ENCODE assay signal across 10 mouse cellular contexts in the genomic region with DNA sequence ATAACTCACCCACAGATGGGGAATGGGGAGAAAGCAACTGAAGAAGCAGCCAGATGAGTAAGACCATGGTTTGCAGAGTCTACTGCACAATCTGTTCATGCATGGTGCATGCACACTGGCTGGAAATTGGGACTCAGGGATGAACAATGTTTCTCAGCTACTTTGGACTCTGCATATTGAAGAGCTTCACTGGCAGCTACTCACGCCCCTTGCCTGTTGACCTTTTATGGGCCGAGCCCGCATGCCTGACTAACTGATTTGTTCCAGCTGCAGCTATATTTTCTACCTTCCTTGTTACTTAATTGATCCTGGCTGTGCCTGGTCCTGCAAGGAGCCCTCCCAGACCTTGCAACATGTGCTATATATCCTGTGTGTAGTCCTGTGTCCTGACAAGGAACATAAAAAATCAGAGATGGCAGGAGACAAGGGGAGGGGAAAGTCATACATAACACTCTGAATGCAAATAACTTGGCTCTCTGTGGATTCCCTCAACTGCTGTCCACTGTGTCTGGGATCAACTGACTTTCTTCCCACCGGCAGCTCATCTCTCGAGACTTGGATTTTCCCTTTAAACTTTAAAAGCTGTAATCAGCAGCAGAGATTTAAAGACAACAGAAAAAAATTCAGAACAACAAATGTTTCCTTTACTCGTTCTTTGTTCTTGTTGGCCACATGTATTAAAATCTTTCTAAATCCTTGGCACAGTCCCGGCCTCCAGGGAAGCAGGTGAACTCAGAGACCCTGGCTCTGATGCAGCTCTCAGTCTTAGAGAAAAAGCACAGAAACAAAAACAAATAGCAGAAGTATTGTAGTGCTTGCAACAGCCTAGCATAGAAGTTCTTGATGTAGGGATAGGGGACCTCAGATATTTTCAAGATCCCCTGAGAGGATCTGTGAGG.
DNase-seq lines count a peak whose midpoint lies in the region; ATAC-seq and TF ChIP-seq lines count a peak whose summit lies in the region.
"Had no signal": no experiment of that assay in that cellular context is flagged by ENCODE, and none has a peak within 500 bp of the region (broad histone marks: within the 10 kb centered on the region; RNA-seq: fewer than 3 reads in every experiment).

No protein-coding gene starts in this region.

- H3K4me1 ChIP-seq in hindbrain, embryonic 11.5 days (replicated peaks; ENCODE audit: control insufficient read depth, insufficient read depth, low read length): peaks cover 5% of the 10 kb centered on the region; the same call in 1 of the 2 replicates
- peaks cover 8% of the 10 kb centered on the region; the same call in 1 of the 2 replicates for H3K4me1 ChIP-seq in hindbrain, postnatal 0 days (ENCODE audit: insufficient read depth, low read length)
- peaks cover 25% of the 10 kb centered on the region for H3K4me1 ChIP-seq in embryonic facial prominence, embryonic 10.5 days
- H3K4me1 ChIP-seq in limb, embryonic 10.5 days: peaks cover 35% of the 10 kb centered on the region
- peaks cover 14% of the 10 kb centered on the region for H3K4me1 ChIP-seq in neural tube, embryonic 12.5 days
- H3K4me1 ChIP-seq in liver, embryonic 12.5 days: no peaks in the 10 kb centered on the region

- no peak for TF ChIP-seq CTCF in hindbrain, postnatal 0 days (IDR thresholded peaks at IDR 0.05; ENCODE audit: low read depth)

- no peaks in the 10 kb centered on the region for H3K9me3 ChIP-seq in hindbrain, embryonic 11.5 days (ENCODE audit: control insufficient read depth, low read length)
- no peaks in the 10 kb centered on the region for H3K9me3 ChIP-seq in hindbrain, postnatal 0 days (ENCODE audit: low read length)
- H3K9me3 ChIP-seq in embryonic facial prominence, embryonic 10.5 days: no peaks in the 10 kb centered on the region
- no peaks in the 10 kb centered on the region for H3K9me3 ChIP-seq in limb, embryonic 10.5 days (replicated peaks)
- 0 out of 2 replicates have a peak, but pooled peaks cover 4% of the 10 kb centered on the region for H3K9me3 ChIP-seq in neural tube, embryonic 12.5 days
- no peaks in the 10 kb centered on the region for H3K9me3 ChIP-seq in liver, embryonic 12.5 days (replicated peaks)

- 29% methylated on average over 7 of the region's 7 CpGs for WGBS in hindbrain, embryonic 11.5 days
- WGBS in hindbrain, postnatal 0 days: 17% methylated on average over 7 of the region's 7 CpGs
- 28% methylated on average over 7 of the region's 7 CpGs for WGBS in embryonic facial prominence, embryonic 10.5 days
- 15% methylated on average over 7 of the region's 7 CpGs for WGBS in limb, embryonic 10.5 days
- WGBS in neural tube, embryonic 12.5 days: 13% methylated on average over 7 of the region's 7 CpGs
- WGBS in liver, embryonic 12.5 days (ENCODE audit: insufficient replicate concordance): 56% methylated on average over 7 of the region's 7 CpGs

- H3K4me3 ChIP-seq in hindbrain, embryonic 11.5 days (ENCODE audit: low read depth, low read length): no peak overlapping the region
- H3K4me3 ChIP-seq in hindbrain, postnatal 0 days (ENCODE audit: low read length): no peak overlapping the region
- no peak overlapping the region for H3K4me3 ChIP-seq in embryonic facial prominence, embryonic 10.5 days
- H3K4me3 ChIP-seq in limb, embryonic 10.5 days: no peak overlapping the region
- no peak overlapping the region for H3K4me3 ChIP-seq in neural tube, embryonic 12.5 days
- no peak overlapping the region for H3K4me3 ChIP-seq in liver, embryonic 12.5 days

- H3K9ac ChIP-seq in hindbrain, embryonic 11.5 days (ENCODE audit: low read depth, low read length): no peak overlapping the region
- H3K9ac ChIP-seq in hindbrain, postnatal 0 days (replicated peaks; ENCODE audit: low read length): no peak overlapping the region
- H3K9ac ChIP-seq in neural tube, embryonic 12.5 days: no peak overlapping the region
- H3K9ac ChIP-seq in liver, embryonic 12.5 days: no peak overlapping the region

- DNase-seq in hindbrain, embryonic 11.5 days (ENCODE audit: low spot score): peak; percentile 58
- no peak for DNase-seq in hindbrain, postnatal 0 days (ENCODE audit: low spot score)
- DNase-seq in embryonic facial prominence, embryonic 10.5 days (ENCODE audit: low spot score): peak; percentile 82
- DNase-seq in limb, embryonic 10.5 days (ENCODE audit: low spot score): peak; percentile 80
- no peak for DNase-seq in left cerebral cortex, adult 11 months (ENCODE audit: low spot score)
- DNase-seq in cerebellum, adult 8-10 months: no peak
- DNase-seq: adrenal gland, postnatal 25 days had no signal

- H3K4me2 ChIP-seq in hindbrain, embryonic 11.5 days (replicated peaks; ENCODE audit: low read depth, low read length): no peak overlapping the region
- H3K4me2 ChIP-seq in hindbrain, postnatal 0 days (ENCODE audit: low read depth, low read length): no peak overlapping the region
- H3K4me2 ChIP-seq in neural tube, embryonic 12.5 days (replicated peaks): 0 out of 2 replicates have a peak overlapping the region, but pooled peaks have one; percentile 17
- H3K4me2 ChIP-seq in liver, embryonic 12.5 days: no peak overlapping the region

- no peaks in the 10 kb centered on the region for H3K36me3 ChIP-seq in hindbrain, embryonic 11.5 days (ENCODE audit: control insufficient read depth, insufficient read depth, low read length)
- H3K36me3 ChIP-seq in hindbrain, postnatal 0 days (ENCODE audit: insufficient read depth, low read length): no peaks in the 10 kb centered on the region
- no peaks in the 10 kb centered on the region for H3K36me3 ChIP-seq in embryonic facial prominence, embryonic 10.5 days (replicated peaks)
- 0 out of 2 replicates have a peak, but pooled peaks cover 4% of the 10 kb centered on the region for H3K36me3 ChIP-seq in limb, embryonic 10.5 days
- no peaks in the 10 kb centered on the region for H3K36me3 ChIP-seq in neural tube, embryonic 12.5 days
- H3K36me3 ChIP-seq in liver, embryonic 12.5 days: no peaks in the 10 kb centered on the region

- peak; percentile 87 for ATAC-seq in hindbrain, embryonic 11.5 days (ENCODE audit: low FRiP score)
- ATAC-seq in hindbrain, postnatal 0 days: no peak
- peak; percentile 93 for ATAC-seq in neural tube, embryonic 12.5 days (ENCODE audit: low FRiP score, low read depth)
- no peak for ATAC-seq in liver, embryonic 12.5 days
- ATAC-seq: forebrain, embryonic 14.5 days had no signal

- H3K27ac ChIP-seq in hindbrain, embryonic 11.5 days (ENCODE audit: low read depth, low read length): no peak overlapping the region
- no peak overlapping the region for H3K27ac ChIP-seq in hindbrain, postnatal 0 days
- peak overlapping the region; percentile 82 for H3K27ac ChIP-seq in embryonic facial prominence, embryonic 10.5 days (replicated peaks)
- H3K27ac ChIP-seq in limb, embryonic 10.5 days: peak overlapping the region; percentile 85
- H3K27ac ChIP-seq in neural tube, embryonic 12.5 days: no peak overlapping the region
- H3K27ac ChIP-seq in liver, embryonic 12.5 days: no peak overlapping the region

- H3K27me3 ChIP-seq in hindbrain, embryonic 11.5 days (ENCODE audit: control insufficient read depth, insufficient read depth, low read length): no peaks in the 10 kb centered on the region
- no peaks in the 10 kb centered on the region for H3K27me3 ChIP-seq in hindbrain, postnatal 0 days (ENCODE audit: insufficient read depth, low read length)
- H3K27me3 ChIP-seq in embryonic facial prominence, embryonic 10.5 days (replicated peaks; ENCODE audit: low read depth, poor library complexity, severe bottlenecking): no peaks in the 10 kb centered on the region
- no peaks in the 10 kb centered on the region for H3K27me3 ChIP-seq in limb, embryonic 10.5 days (ENCODE audit: low read depth, poor library complexity, severe bottlenecking)
- H3K27me3 ChIP-seq in neural tube, embryonic 12.5 days (replicated peaks): no peaks in the 10 kb centered on the region; the same call in 1 of the 2 replicates
- H3K27me3 ChIP-seq in liver, embryonic 12.5 days (replicated peaks): no peaks in the 10 kb centered on the region

Comparison
In these comparisons a context has a peak if more than half of its experiments do, and no peak if none do; other contexts are left out.
1. ATAC-seq: peak in hindbrain, embryonic 11.5 days (single experiment) and neural tube, embryonic 12.5 days (single experiment); none in hindbrain, postnatal 0 days (single experiment) and liver, embryonic 12.5 days (single experiment).
2. DNase-seq: peak in hindbrain, embryonic 11.5 days (single experiment), embryonic facial prominence, embryonic 10.5 days (single experiment) and limb, embryonic 10.5 days (single experiment); none in hindbrain, postnatal 0 days (single experiment), left cerebral cortex, adult 11 months (single experiment) and cerebellum, adult 8-10 months (single experiment).
3. H3K27ac ChIP-seq: peak in embryonic facial prominence, embryonic 10.5 days (single experiment) and limb, embryonic 10.5 days (single experiment); none in hindbrain, embryonic 11.5 days (single experiment), hindbrain, postnatal 0 days (single experiment), neural tube, embryonic 12.5 days (single experiment) and liver, embryonic 12.5 days (single experiment).